Mouse (Mus musculus) adrenal gland (tissue): ENCODE results near the gene Pnrc2.

Experiments
- intact Hi-C: fragments of 180-260 bp; cut with DNase I; formaldehyde crosslinking; loops from one replicate; pipeline ENCODE4 v1.15.1; 2025

The Pnrc2 gene

DNA sequence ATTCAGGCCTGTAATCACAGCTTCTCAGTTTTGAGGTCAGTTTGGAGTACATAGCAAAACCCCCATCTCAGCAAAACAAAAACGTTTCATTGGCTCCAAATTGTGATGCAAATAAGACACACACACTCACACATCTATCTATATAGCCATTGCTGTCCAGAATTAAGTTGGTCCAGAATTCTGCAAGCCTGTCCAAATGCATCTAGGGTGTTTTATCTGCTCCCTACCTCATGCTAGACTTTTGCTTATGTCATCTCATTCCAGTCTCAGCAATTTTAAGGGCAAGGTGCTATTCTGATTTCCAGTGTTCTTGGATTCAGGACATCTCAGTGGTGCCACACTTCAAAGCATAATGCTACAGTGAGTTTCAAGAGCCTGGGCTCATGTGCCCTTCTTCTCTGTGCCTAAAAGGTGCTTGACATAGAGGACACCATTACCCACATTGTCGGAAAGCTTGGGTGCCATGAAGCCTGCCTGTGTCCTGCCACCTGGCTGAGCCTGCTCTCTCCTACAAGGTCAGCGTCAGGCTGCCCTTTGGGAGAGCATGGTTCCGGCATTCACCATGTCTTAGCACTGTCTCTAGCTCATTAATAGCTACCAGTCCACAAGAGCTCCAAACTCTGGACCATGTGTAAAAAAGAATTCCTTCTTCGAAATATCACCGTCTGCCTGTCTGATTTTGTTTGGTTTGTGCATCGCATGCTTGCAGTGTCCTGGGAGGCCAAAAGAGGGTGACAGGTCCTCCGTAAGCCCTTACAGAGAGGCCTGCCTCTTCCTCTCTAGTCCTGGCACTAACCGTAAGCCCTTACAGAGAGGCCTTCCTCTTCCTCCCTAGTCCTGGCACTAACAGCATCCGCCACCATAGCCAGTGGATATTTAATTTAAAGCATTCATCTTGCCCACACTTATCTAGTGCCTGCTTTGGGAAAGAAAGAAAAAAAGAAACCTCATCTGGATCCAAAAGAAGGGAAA is 1.2 kb upstream of the Pnrc2 start:
- intact Hi-C loops = no loop called here

DNA sequence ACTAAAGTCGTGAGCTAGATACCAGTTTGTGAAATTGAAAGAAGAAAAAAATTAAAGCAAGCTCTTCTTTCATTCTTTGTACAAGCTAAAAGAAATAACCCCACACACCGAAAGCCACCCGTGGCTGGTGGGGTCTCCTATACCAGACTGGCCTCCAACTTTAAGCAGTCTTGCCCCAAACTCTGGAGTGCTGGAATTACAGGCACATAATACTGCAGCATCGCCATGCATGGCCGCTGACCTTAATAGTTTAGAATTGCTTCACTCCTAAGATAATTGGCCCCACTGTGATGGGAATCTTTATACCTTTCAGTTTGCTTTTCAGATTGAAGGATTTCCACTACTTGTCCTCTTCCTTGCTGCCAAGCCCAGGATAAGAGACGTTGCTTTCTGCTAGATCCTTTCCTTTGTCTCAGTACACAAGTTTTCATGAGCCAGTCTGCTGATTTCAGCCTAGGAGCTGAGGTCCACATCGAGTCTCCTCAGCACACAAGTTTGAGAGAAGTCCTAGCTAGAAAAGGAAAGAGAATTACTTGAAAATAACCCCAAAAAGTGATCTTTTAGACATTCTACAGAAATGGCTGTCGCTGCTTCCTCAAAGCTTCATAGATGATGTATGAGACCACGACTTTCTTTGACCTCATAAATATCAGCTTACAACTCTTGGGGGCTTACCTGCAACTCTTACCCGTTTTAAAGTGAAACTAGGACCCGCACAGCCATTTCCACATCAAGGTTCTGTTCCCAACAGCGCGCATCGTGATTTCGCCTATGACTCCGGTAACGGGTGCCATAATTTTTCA is 860 bp downstream of the Pnrc2 start:
- intact Hi-C loops = loop anchor here (2.0 kb wide), 1 partner anchor 16 kb away; no protein-coding TSS in a partner anchor

DNA sequence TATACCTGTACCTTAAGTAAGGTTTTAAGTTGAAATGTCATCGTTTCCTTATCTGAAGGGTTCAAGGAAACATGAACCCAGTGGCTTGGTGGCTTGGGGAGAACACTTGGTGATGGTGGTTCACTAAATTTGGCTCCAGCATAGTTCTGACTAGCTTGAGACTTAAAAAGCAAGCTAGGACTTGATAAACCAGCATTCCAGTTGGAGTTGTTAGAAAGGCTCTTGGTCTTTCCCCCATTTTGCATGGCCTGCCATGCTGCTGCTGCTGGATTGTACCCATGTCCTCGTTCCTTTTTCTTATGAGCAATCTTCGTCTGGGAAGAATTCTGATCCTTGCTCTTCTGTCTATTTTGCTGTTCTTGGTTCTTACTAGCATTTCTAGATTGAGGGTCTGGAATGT is 1.6 kb downstream of the Pnrc2 start:
- intact Hi-C loops = loop anchor here (2.0 kb wide), 1 partner anchor 15 kb away; no protein-coding TSS in a partner anchor

- intact Hi-C loops = no loop called here
These were observed 3.2 kb downstream of the Pnrc2 start for GRCm38 (mm10) chr4:135870227-135871023.

DNA sequence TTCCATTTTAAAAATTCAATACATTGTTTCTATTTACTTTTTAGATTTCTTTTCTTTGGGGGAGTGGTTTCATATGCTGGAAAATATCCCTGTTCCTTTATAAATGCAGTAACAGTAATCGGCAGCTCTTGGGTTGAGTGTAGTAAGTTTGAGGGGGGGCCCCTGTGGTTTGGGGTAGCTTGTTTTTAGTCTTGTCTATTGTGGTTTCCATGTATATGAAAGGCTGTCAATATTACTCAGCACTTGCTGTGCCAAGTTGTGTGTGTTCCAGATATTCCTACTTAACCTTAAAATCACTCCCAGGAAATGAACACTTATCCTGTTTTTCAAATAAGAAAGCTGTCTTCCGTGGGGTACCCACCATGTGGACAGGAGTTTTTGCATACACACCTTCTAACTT is 4.7 kb downstream of the Pnrc2 start:
- intact Hi-C loops = no loop called here

- intact Hi-C loops = loop anchor here (2.0 to 5.0 kb wide), 2 partner anchors 15 to 35 kb away; partner anchors contain the start of gene Pnrc2
These were observed 16.0 kb downstream of the Pnrc2 start for GRCm38 (mm10) chr4:135857597-135858186.

- intact Hi-C loops = loop anchor here (2.0 to 5.0 kb wide), 2 partner anchors 16 to 34 kb away; partner anchors contain the start of gene Pnrc2
These were observed 17.2 kb downstream of the Pnrc2 start for GRCm38 (mm10) chr4:135856223-135857091.

- intact Hi-C loops = loop anchor here (2.0 to 5.0 kb wide), 2 partner anchors 17 to 33 kb away; partner anchors contain the start of gene Pnrc2
These were observed 18.0 kb downstream of the Pnrc2 start, which contains the start of gene Srsf10 for GRCm38 (mm10) chr4:135855536-135856222. Gene Srsf10 (plus strand): TSS chr4:135855747.

- intact Hi-C loops = loop anchor here (5.0 kb wide), 1 partner anchor 33 kb away; no protein-coding TSS in a partner anchor
These were observed 18.6 kb downstream of the Pnrc2 start for GRCm38 (mm10) chr4:135855080-135855479.

GRCm38 (mm10) chr4:135854630-135855029 is 19.0 kb downstream of the Pnrc2 start:
- intact Hi-C loops = loop anchor here (5.0 kb wide), 1 partner anchor 32 kb away; no protein-coding TSS in a partner anchor

DNA sequence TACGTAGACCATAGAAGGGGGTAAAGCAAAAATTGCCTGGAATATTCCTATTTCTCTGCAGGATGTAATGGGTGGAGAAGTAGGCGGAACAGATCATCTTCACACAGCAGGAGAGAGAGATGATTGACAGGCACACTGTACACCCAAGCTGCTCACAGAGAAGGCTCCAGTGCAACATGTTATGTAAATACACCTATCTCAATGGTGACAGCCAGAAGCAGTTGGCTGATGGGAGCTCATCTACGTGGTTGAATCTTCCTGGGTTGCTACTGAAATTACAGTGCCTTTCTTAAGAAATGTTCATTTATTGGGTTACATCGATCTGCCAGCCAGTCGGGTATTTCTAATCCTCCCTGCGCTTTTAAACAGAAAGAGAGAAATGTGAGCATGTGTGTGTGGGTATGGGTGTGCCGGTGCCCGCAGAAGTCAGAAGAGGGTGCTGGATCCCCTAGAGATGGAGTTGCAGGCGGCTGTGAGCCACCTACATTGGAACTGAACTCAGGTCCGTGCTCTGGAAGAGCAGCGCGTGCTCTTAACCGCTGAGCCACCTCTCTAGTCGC is 19.6 kb downstream of the Pnrc2 start:
- intact Hi-C loops = no loop called here

DNA sequence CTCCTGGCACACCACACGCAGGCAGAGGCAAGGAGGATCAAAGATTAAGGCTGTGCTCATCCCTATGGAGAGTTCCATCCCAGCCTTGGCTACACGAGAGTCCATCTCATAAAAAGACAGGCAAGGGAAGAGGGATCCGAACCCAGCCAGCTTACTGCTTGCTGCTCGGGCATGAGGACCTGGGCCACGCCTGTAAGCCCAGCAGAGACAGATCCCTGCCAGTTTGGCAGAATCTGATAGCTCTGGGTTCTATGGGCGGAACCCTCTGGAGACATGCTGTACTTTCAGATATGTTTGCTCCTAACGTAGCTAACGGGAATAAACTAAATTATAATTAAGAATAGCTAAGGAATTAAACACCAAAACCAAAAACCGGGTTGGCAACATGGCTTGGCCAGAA is 21.7 kb downstream of the Pnrc2 start:
- intact Hi-C loops = no loop called here

DNA sequence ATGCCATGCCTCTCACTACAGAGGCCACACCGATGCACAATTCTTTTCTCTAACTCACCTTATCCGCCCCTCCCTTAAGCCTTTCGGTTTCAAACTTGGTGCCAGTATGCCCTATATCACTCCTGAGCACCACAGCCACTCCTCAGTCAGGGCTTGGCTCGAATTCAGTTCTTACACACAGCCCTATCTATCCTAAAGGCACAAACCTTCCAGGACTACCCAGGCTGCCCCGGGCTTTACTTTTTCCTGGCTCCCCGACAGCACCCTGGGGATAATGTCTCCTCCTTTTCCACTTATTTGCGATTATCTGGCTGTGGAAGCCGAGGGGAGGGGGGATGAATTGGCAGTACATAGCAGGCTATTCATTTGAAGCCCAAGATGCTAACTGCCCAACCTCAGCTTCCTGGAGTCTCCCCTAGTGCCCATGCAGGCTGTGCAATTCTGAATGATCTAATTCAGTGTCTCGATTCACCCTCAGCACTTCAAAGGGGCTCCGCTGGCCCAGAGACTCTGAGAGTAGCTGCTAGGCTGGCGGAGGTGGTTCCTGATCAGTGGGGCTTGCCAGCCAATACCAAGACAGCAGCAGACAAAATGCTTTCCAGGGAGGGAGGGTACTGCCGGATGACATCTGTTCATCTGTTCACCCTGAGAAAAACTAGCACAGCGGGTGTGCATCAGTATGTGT is 23.1 kb downstream of the Pnrc2 start:
- intact Hi-C loops = no loop called here

DNA sequence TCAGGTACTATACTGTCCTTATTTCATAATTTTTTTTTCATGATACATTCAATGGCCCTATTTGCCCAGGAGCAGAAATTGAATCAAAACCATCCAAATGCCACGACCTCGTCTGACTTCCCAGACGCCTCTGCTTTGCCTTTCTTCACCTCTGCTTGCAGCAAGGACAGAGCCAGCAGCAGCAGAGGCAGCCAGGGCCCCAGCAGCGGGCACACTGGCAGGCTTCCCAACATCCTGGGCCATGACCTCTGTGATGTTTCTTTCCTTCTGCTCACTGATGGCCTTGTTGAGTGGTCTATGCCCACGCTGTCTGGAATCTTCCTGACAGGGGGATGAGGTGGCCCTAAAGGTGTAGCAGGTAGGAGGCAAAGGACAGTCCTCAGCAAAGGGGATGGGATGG is 26.1 kb downstream of the Pnrc2 start:
- intact Hi-C loops = no loop called here

- intact Hi-C loops = no loop called here
These were observed 29.2 kb downstream of the Pnrc2 start for GRCm38 (mm10) chr4:135844400-135844799.

DNA sequence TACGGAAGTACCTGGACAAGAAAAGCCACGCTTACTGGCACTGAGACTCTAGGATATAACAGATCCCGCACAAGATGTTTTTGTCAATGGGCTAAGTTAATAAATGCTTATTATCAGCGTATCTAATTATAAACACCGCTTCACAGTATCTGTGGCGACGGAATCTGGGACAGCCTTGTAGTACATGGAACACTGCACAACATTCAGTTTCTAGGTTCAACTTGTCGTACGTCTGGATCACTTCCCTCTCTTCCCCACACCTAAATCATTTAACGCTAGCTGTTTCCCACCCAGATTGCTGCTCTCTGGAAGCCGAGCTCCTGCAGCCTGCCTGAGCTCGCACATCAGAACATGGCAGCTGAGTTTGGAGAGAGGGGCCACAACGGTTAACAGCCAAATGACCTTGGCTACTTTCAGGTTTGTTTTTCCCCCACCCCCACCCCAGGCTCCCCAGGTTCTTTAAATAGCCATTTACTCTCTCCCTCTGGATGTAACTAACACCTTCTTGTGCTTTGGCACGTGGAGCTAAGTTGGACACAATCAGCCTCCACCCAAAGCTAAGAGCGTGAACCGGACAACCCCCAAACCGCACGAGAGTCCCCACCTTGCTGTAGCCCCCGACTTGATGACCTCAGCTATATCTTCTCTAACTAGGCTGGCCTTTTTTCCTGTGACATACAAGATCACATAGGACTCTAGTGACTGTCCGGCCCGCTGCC is 34.2 kb downstream of the Pnrc2 start:
- intact Hi-C loops = no loop called here

- intact Hi-C loops = no loop called here
These were observed 34.7 kb downstream of the Pnrc2 start for GRCm38 (mm10) chr4:135838925-135839292.
